Mouse (Mus musculus) left cerebral cortex, adult 2 months (tissue): ENCODE measurements around the gene Mtss1l. TPM values are rescaled to one million over a fixed set of nuclear protein-coding genes. Genes with fewer than 3 reads are reported as not detected.

Source experiments
- DNase-seq, 2 experiments: peaks; one replicate each; pipeline ENCODE4 v3.0.0; 2021 to 2022; ENCODE audit warnings: low spot score in 2 of 2, mixed read lengths in 1 of 2; ENCODE audit errors: extremely low spot score in 1 of 2
- H3K27ac ChIP-seq: fragments of 200-600 bp; 2 replicates; pipeline ENCODE4 v1.8.1; 2022
- H3K4me3 ChIP-seq: fragments of 200-600 bp; 2 replicates; pipeline ENCODE4 v1.8.1; 2022
- CTCF ChIP-seq: fragments of 200-600 bp; IDR thresholded peaks from 2 replicates; pipeline ENCODE4 v1.8.1; 2022; ENCODE audit warnings: antibody characterized with exemption, mild to moderate bottlenecking, moderate library complexity
- intact Hi-C: fragments of 180-260 bp; cut with DNase I; formaldehyde crosslinking; loops from one replicate; pipeline ENCODE4 v1.15.1; 2025
- total RNA-seq, 2 experiments: library from RNA; stranded (reverse); gene quantifications; 2 replicates each; pipeline ENCODE4 v1.2.3; 2021

The Mtss1l gene
- total RNA-seq, 2 experiments from 2014 or later, result 207 to 234 TPM

GRCm38 (mm10) chr8:110746661-110747060 is 25.4 kb downstream of the Mtss1l start:
- DNase-seq, result no peak
- intact Hi-C loops, result loop anchor here (10.0 kb wide), 1 partner anchor 248 kb away; the partner anchor contains the start of gene Ddx19a
- H3K4me3 ChIP-seq, result no peak overlapping the region
- no peak for TF ChIP-seq CTCF
- no peak overlapping the region for H3K27ac ChIP-seq

GRCm38 (mm10) chr8:110749500-110750170 is 28.4 kb downstream of the Mtss1l start:
- TF ChIP-seq CTCF, result peak; percentile 97
- intact Hi-C loops, result loop anchor here (2.0 to 10.0 kb wide), 4 partner anchors 67 to 343 kb away; partner anchors contain the start of genes Clec18a, Ddx19a and Pdpr
- Histone ChIP-seq H3K27ac (no peak overlapping the region), H3K4me3 (no peak overlapping the region)
- DNase-seq, result no peak

GRCm38 (mm10) chr8:110750269-110750668 is 29.0 kb downstream of the Mtss1l start:
- Histone ChIP-seq H3K4me3 (no peak overlapping the region), H3K27ac (no peak overlapping the region)
- intact Hi-C loops, result loop anchor here (2.0 to 5.0 kb wide), 3 partner anchors 67 to 342 kb away; partner anchors contain the start of genes Clec18a and Pdpr
- no peak for TF ChIP-seq CTCF
- no peak for DNase-seq

- Histone ChIP-seq H3K27ac (no peak overlapping the region), H3K4me3 (no peak overlapping the region)
- intact Hi-C loops, result loop anchor here (2.0 to 5.0 kb wide), 3 partner anchors 65 to 341 kb away; partner anchors contain the start of genes Clec18a and Pdpr
- no peak for TF ChIP-seq CTCF
- DNase-seq, result no peak
These were observed 30.2 kb downstream of the Mtss1l start for GRCm38 (mm10) chr8:110751490-110751889.

- Histone ChIP-seq H3K27ac (peak overlapping the region; percentile 99), H3K4me3 (peak overlapping the region; percentile 64)
- DNase-seq, result peak in 1 of 2 experiments; percentile 63
- no peak for TF ChIP-seq CTCF
- intact Hi-C loops, result loop anchor here (5.0 kb wide), 1 partner anchor 338 kb away; the partner anchor contains the start of genes Clec18a and Pdpr
These were observed 33.4 kb downstream of the Mtss1l start for GRCm38 (mm10) chr8:110754713-110755112.

- H3K27ac ChIP-seq, result peak overlapping the region; percentile 99
- peak overlapping the region; percentile 64 for H3K4me3 ChIP-seq
- intact Hi-C loops, result no loop called here
- DNase-seq, result peak; percentile 61 to 67
- no peak for TF ChIP-seq CTCF
These were observed 34.4 kb downstream of the Mtss1l start for GRCm38 (mm10) chr8:110755511-110756170.

GRCm38 (mm10) chr8:110756196-110756595 is 34.9 kb downstream of the Mtss1l start:
- no peak overlapping the region for H3K4me3 ChIP-seq
- H3K27ac ChIP-seq, result peak overlapping the region; percentile 99
- intact Hi-C loops, result no loop called here
- TF ChIP-seq CTCF, result no peak
- no peak for DNase-seq

- DNase-seq, result no peak
- no peak for TF ChIP-seq CTCF
- intact Hi-C loops, result no loop called here
These were observed 39.1 kb downstream of the Mtss1l start for GRCm38 (mm10) chr8:110760280-110760940.

GRCm38 (mm10) chr8:110761185-110761584 is 39.9 kb downstream of the Mtss1l start:
- no peak for DNase-seq

More at GRCm38 (mm10) chr8:110760280-110760940, 39.1 kb downstream of the Mtss1l start:
- no peak overlapping the region for H3K27ac ChIP-seq
- no peak overlapping the region for H3K4me3 ChIP-seq

GRCm38 (mm10) chr8:110761988-110762387 is 40.7 kb downstream of the Mtss1l start:
- peak; percentile 12 for TF ChIP-seq CTCF
- H3K27ac ChIP-seq, result no peak overlapping the region
- no peak for DNase-seq
- no peak overlapping the region for H3K4me3 ChIP-seq
- intact Hi-C loops, result no loop called here

More at GRCm38 (mm10) chr8:110761185-110761584, 39.9 kb downstream of the Mtss1l start:
- intact Hi-C loops, result no loop called here
- TF ChIP-seq CTCF, result no peak
- Histone ChIP-seq H3K27ac (no peak overlapping the region), H3K4me3 (no peak overlapping the region)

GRCm38 (mm10) chr8:110764671-110765070 is 43.4 kb downstream of the Mtss1l start:
- Histone ChIP-seq H3K4me3 (no peak overlapping the region), H3K27ac (no peak overlapping the region)
- no peak for DNase-seq
- intact Hi-C loops, result no loop called here
- TF ChIP-seq CTCF, result no peak

GRCm38 (mm10) chr8:110767261-110767660 is 46.0 kb downstream of the Mtss1l start:
- Histone ChIP-seq H3K27ac (no peak overlapping the region), H3K4me3 (no peak overlapping the region)
- intact Hi-C loops, result no loop called here
- DNase-seq, result no peak
- TF ChIP-seq CTCF, result no peak
